Mouse (Mus musculus): ENCODE measurements at regions not wholly inside any gene's neighbourhood (a gene's known extent, or its start where the extent isn't known, plus 50 kb on each side); places are given as distances from the start of the nearest gene placed in this dataset.

- TF ChIP-seq GATA1 (IDR thresholded peaks at IDR 0.05; ENCODE audit: borderline replicate concordance, low read length) (no peak), FLI1 (IDR thresholded peaks at IDR 0.05; ENCODE audit: low read length) (no peak)
Observed at GRCm38 (mm10) chr2:92806481-92807195, 108.3 kb upstream of the Syt13 start.

All from megakaryocyte, embryonic 14.5 days (primary cell).